Mouse (Mus musculus): ENCODE data around the gene Trim38.

The Trim38 gene

GRCm38 (mm10) chr13:23839308-23839707 is 69.6 kb downstream of the Trim38 start, which contains the start of gene Slc17a3:
Gene Slc17a3 (plus strand): TSS chr13:23839434.
- DNase-seq: no peak
